Mouse (Mus musculus) hindbrain, embryonic 14.5 days (tissue): ENCODE data around the gene Exoc2. TPM values are rescaled to one million over a fixed set of nuclear protein-coding genes. Genes with fewer than 3 reads are reported as not detected.

Source experiments
- ATAC-seq: fragments of 200-750 bp; cut with Nextera tagmentation; 2 replicates; pipeline ENCODE4 v1.8.0; 2017; ENCODE audit warnings: moderate number of reproducible peaks, mild to moderate bottlenecking, moderate TSS enrichment, moderate library complexity; ENCODE audit not compliant: low FRiP score
- DNase-seq: peaks from one replicate; pipeline ENCODE4 v3.0.0-alpha.2; 2015; ENCODE audit warnings: low spot score
- H3K27ac ChIP-seq: fragments of 300-500 bp; sonication (generic); 2 replicates; pipeline ENCODE4 v1.5.1; 2014; ENCODE audit warnings: mild to moderate bottlenecking, moderate library complexity
- H3K27me3 ChIP-seq: fragments of 300-500 bp; sonication (generic); 2 replicates; pipeline ENCODE4 v1.6.1; 2014; ENCODE audit warnings: mild to moderate bottlenecking, low read length, mixed read lengths; ENCODE audit not compliant: control insufficient read depth, insufficient read depth
- H3K36me3 ChIP-seq: fragments of 300-500 bp; sonication (generic); replicated peaks from 2 replicates; pipeline ENCODE4 v1.6.1; 2014; ENCODE audit not compliant: control insufficient read depth, insufficient read depth
- H3K4me1 ChIP-seq: fragments of 300-500 bp; sonication (generic); replicated peaks from 2 replicates; pipeline ENCODE4 v1.6.1; 2014; ENCODE audit warnings: antibody characterized with exemption, low read length, mixed read lengths; ENCODE audit not compliant: control insufficient read depth, insufficient read depth
- H3K4me2 ChIP-seq: fragments of 300-500 bp; sonication (generic); replicated peaks from 2 replicates; pipeline ENCODE4 v1.6.1; 2014; ENCODE audit warnings: mild to moderate bottlenecking, moderate library complexity
- H3K4me3 ChIP-seq: fragments of 300-500 bp; sonication (generic); replicated peaks from 2 replicates; pipeline ENCODE4 v1.5.1; 2014; ENCODE audit warnings: mild to moderate bottlenecking, low read length
- H3K9ac ChIP-seq: fragments of 300-500 bp; sonication (generic); 2 replicates; pipeline ENCODE4 v1.6.1; 2014
- H3K9me3 ChIP-seq: fragments of 300-500 bp; sonication (generic); 2 replicates; pipeline ENCODE4 v1.6.1; 2016; ENCODE audit warnings: low read length; ENCODE audit not compliant: control insufficient read depth
- WGBS: fragments of 180-500 bp; shearing (Covaris S2); extraction: QIAGEN DNeasy Blood & Tissue Kit; methylation state at CpG from one replicate; pipeline ENCODE4 v1.1.7; 2014; 5-methylcytosine and 5-hydroxymethylcytosine counted together
- polyA plus RNA-seq: library from polyadenylated mRNA; unstranded; fragments of >200 nt; fragmentation: Nextera tagmentation; extraction: Ambion mirVana; gene quantifications from 2 replicates; pipeline ENCODE4 v1.2.1, GENCODE M21; 2014

Gene Exoc2
- polyA plus RNA-seq, 1 experiment from 2014 or later, result 58.6 TPM

DNA sequence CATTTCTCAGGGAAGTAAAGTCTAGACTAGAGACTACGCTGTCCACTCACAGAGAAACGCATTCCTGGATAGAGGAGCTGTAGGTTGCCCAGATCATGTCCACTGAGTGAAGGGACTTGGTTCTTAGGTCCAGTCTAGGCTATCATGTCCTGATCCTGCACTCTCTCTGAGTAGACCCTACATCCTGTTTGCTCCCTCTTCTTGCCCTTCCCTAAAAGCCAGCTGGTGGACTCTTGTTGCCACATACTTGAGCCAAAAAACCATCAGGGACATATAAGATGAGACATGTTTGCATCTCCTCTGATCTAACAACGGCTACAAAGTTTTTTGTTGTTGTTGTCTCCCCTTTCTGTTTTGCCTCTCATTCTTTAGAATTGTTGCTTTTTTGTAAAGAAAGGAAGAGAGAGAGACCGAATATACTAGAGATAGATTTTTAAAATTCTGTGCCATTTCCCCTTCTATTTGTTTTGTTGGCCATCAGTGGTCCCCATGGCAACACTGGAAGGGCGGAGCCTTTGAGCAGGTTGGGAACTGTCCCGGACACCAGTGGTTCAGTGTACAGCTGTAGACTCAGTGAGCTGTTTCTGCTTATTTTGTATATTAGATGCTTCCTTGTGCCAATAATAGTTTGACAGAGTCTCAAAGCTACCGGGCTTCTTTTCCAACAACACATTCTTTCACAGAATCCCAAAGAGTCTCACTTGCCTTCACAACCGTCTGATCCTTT is 209.7 kb downstream of the Exoc2 start:
- no peaks in the 10 kb centered on the region for H3K36me3 ChIP-seq
- no peak for ATAC-seq

More for the DNA sequence above, 209.7 kb downstream of the Exoc2 start:
- H3K9me3 ChIP-seq, result no peaks in the 10 kb centered on the region
- H3K27ac ChIP-seq, result no peak overlapping the region
- no peak overlapping the region for H3K4me2 ChIP-seq
- no peak overlapping the region for H3K4me3 ChIP-seq
- no peaks in the 10 kb centered on the region for H3K27me3 ChIP-seq
- no peak for DNase-seq
- no peak overlapping the region for H3K9ac ChIP-seq
- WGBS, result 87% methylated on average over 8 of the region's 8 CpGs
- H3K4me1 ChIP-seq, result no peaks in the 10 kb centered on the region

Other genes with a start within 250 kb of the Exoc2 start
- gene Irf4, start 224.9 kb downstream of the Exoc2 start, polyA plus RNA-seq, result 0.08 and 0.25 TPM in 2 replicates
- gene Hus1b, start 26.3 kb downstream of the Exoc2 start, polyA plus RNA-seq, result not detected in 2 replicates
- gene Gm5447, start 111 bp upstream of the Exoc2 start, polyA plus RNA-seq, result not detected in 2 replicates